Mouse (Mus musculus) limb, embryonic 11.5 days (tissue): ENCODE data around the gene Tmem135. TPM values are rescaled to one million over a fixed set of nuclear protein-coding genes. Genes with fewer than 3 reads are reported as not detected.

Source experiments
- ATAC-seq: fragments of 200-750 bp; cut with Nextera tagmentation; 2 replicates; pipeline ENCODE4 v1.8.0; 2017; ENCODE audit warnings: low read depth; ENCODE audit not compliant: insufficient number of reproducible peaks, low FRiP score, low TSS enrichment
- DNase-seq: peaks from one replicate; pipeline ENCODE4 v3.0.0-alpha.2; 2015; ENCODE audit warnings: low spot score
- H3K27ac ChIP-seq: fragments of 300-500 bp; sonication (generic); replicated peaks from 2 replicates; pipeline ENCODE4 v1.5.1; 2014; ENCODE audit warnings: low read depth, mild to moderate bottlenecking, low read length
- H3K27me3 ChIP-seq: fragments of 300-500 bp; sonication (generic); 2 replicates; pipeline ENCODE4 v1.6.1; 2014; ENCODE audit warnings: mild to moderate bottlenecking, low read length, mixed read lengths; ENCODE audit not compliant: control insufficient read depth, insufficient read depth
- H3K36me3 ChIP-seq: fragments of 300-500 bp; sonication (generic); 2 replicates; pipeline ENCODE4 v1.6.1; 2014; ENCODE audit warnings: mild to moderate bottlenecking, low read length, moderate library complexity, mixed read lengths; ENCODE audit not compliant: control insufficient read depth, insufficient read depth
- H3K4me1 ChIP-seq: fragments of 300-500 bp; sonication (generic); 2 replicates; pipeline ENCODE4 v1.6.1; 2014; ENCODE audit warnings: low read length, mixed read lengths; ENCODE audit not compliant: control insufficient read depth, insufficient read depth
- H3K4me2 ChIP-seq: fragments of 300-500 bp; sonication (generic); 2 replicates; pipeline ENCODE4 v1.6.1; 2014; ENCODE audit warnings: low read depth, mild to moderate bottlenecking, moderate library complexity; ENCODE audit not compliant: severe bottlenecking
- H3K4me3 ChIP-seq: fragments of 300-500 bp; sonication (generic); 2 replicates; pipeline ENCODE4 v1.5.1; 2014; ENCODE audit warnings: low read depth, low read length
- H3K9ac ChIP-seq: fragments of 300-500 bp; sonication (generic); 2 replicates; pipeline ENCODE4 v1.6.1; 2014; ENCODE audit warnings: mild to moderate bottlenecking, low read length
- H3K9me3 ChIP-seq: fragments of 300-500 bp; sonication (generic); 2 replicates; pipeline ENCODE4 v1.6.1; 2016; ENCODE audit warnings: low read length; ENCODE audit not compliant: control insufficient read depth
- WGBS: fragments of 180-500 bp; shearing (Covaris S2); extraction: QIAGEN DNeasy Blood & Tissue Kit; methylation state at CpG from one replicate; pipeline ENCODE4 v1.1.7; 2014; 5-methylcytosine and 5-hydroxymethylcytosine counted together
- polyA plus RNA-seq: library from polyadenylated mRNA; unstranded; fragments of >200 nt; fragmentation: Nextera tagmentation; extraction: Ambion mirVana; gene quantifications from 2 replicates; pipeline ENCODE4 v1.2.1, GENCODE M21; 2014

Gene Tmem135
- polyA plus RNA-seq, 1 experiment from 2014 or later, result 18.3 TPM

DNA sequence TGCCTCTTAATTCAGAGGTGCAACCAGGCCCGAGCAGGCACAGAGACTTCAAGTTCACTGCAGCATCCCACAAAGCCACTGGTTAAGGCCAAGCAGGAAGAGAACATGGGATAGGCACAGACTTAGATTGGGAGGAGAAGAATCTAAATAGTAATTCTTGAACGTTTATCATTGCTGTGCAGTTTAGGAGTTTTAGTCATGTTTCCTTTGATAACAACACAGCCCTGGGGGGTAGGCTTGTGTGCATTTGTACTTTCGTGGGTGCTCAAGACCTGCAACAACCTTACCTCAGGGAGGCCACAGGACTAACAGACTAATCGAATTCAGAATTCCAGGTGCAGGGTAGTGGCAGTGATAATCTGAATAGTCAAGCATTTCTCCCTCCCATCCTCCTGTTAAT, 238.5 kb downstream of the Tmem135 start:
- DNase-seq (no peak), ATAC-seq (no peak)
- 83% methylated on average over 4 of the region's 4 CpGs for WGBS
- Histone ChIP-seq H3K36me3 (no peaks in the 10 kb centered on the region), H3K27ac (no peak overlapping the region), H3K9me3 (no peaks in the 10 kb centered on the region), H3K4me3 (no peak overlapping the region), H3K9ac (no peak overlapping the region), H3K4me1 (no peaks in the 10 kb centered on the region), H3K4me2 (no peak overlapping the region), H3K27me3 (no peaks in the 10 kb centered on the region)

DNA sequence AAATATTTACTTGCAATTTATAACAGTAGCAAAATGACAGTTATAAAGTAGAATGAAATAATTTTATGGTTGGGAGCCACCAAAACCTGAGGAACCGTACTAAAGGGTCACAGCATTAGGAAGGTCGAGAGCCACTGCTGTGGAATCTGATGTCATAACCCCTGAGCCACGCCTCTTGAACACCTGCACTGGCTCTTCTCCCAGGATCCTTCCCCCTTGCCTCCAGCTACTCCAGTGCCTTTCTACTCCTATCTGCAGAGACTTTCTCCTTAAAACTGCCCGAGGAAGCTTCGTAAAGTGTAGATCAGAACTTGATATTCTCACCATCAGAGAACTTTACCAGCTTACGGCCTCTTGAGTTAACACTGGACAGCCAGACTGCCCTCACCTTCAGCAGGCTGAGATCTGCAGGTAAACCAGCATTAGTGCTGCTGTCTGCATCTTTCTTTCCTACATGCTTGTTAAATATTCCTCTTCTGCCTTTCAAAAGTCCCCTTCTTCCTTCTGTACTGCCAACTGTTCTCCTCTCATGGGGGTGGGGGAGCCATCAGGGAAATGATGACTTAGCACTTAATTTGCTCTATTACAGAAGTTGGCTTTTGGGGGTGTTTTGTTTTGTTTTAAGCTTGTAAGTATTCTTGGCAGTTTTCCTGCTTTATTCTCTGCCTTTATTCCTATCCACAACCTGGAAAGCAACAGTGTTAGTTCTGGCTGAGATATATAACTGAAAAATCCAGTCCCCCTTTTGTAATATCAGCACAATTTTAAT, 242.2 kb downstream of the Tmem135 start:
- Histone ChIP-seq H3K27ac (no peak overlapping the region), H3K9ac (no peak overlapping the region), H3K4me1 (no peaks in the 10 kb centered on the region), H3K4me3 (no peak overlapping the region), H3K9me3 (no peaks in the 10 kb centered on the region), H3K4me2 (no peak overlapping the region), H3K27me3 (no peaks in the 10 kb centered on the region), H3K36me3 (no peaks in the 10 kb centered on the region)
- ATAC-seq (no peak), DNase-seq (no peak)
- WGBS, result 80% methylated on average over 6 of the region's 6 CpGs

DNA sequence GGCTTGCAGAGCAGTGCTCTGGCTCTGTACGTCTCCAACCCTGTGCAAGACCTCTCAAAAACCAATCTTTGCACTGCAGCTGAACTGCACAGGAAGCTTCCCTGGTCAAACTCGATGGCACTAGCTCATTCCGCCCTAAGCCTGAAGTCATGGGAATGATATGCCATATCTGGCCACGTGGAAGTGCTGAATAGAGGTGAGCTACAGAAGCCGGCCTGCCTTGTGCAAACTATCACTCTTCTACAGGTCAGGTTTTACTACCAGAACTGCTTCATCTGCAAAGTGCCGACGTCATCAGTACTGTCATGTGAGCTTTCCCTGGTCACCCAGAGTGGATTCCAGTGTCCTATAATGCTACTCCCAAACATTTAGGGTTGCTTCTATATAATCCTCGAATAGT, 246.7 kb downstream of the Tmem135 start:
- 85% methylated on average over 8 of the region's 8 CpGs for WGBS
- peak; percentile 57; the same call in 1 of the 2 replicates for ATAC-seq

DNA sequence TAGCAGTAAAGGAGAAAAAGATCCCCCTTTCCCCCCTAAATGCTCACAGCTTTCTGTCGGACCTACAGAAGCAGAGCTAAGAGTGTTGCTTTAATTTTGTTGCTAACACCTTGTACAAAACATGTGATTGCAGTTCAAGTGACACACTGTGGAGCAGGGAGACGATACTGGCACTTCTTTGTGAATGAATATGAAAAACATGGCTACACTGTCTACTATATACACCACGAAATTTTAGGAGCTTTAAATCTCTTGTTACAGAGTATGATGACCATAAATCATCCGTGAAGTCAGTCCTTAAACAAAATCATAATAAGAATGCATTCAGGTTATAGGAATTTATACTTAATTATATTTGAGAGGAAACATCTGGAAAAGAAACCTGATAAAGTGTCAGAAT, 247.4 kb downstream of the Tmem135 start:
- Histone ChIP-seq H3K4me3 (no peak overlapping the region), H3K27ac (no peak overlapping the region)
- WGBS, result 79% methylated on average over 4 of the region's 4 CpGs

More for the DNA sequence above, 246.7 kb downstream of the Tmem135 start:
- H3K27me3 ChIP-seq, result no peaks in the 10 kb centered on the region
- no peaks in the 10 kb centered on the region for H3K36me3 ChIP-seq
- no peaks in the 10 kb centered on the region for H3K9me3 ChIP-seq
- no peak overlapping the region for H3K27ac ChIP-seq
- no peak overlapping the region for H3K4me2 ChIP-seq
- no peak for DNase-seq
- H3K4me1 ChIP-seq, result no peaks in the 10 kb centered on the region
- H3K9ac ChIP-seq, result no peak overlapping the region
- no peak overlapping the region for H3K4me3 ChIP-seq

DNA sequence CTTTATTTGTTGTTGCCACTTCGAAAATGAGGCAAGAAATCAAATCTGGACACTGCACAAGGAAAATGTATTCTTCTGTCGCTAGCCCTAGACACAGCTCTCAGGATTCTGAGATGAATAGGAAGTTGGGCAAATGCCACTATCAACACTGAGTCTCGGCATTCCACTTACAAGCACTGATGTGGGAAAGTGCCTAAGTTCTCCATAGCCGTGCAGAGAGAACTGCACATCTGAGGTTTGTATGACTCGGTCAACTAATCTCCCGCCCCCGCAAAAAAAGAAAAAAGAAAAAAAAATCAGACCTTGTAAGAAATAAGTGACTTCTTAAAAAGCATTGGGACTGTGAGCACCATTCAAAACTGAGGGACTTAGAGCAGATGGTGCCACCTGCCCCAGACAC, 248.3 kb downstream of the Tmem135 start:
- no peak overlapping the region for H3K27ac ChIP-seq
- DNase-seq, result no peak
- H3K36me3 ChIP-seq, result no peaks in the 10 kb centered on the region; the same call in 1 of the 2 replicates
- no peak for ATAC-seq
- H3K4me1 ChIP-seq, result no peaks in the 10 kb centered on the region
- 89% methylated on average over 7 of the region's 7 CpGs for WGBS
- no peaks in the 10 kb centered on the region for H3K9me3 ChIP-seq
- H3K27me3 ChIP-seq, result no peaks in the 10 kb centered on the region
- H3K9ac ChIP-seq, result no peak overlapping the region
- no peak overlapping the region for H3K4me3 ChIP-seq
- H3K4me2 ChIP-seq, result no peak overlapping the region

More for the DNA sequence above, 247.4 kb downstream of the Tmem135 start:
- Histone ChIP-seq H3K9ac (no peak overlapping the region), H3K4me1 (no peaks in the 10 kb centered on the region), H3K4me2 (no peak overlapping the region), H3K27me3 (no peaks in the 10 kb centered on the region), H3K9me3 (no peaks in the 10 kb centered on the region), H3K36me3 (no peaks in the 10 kb centered on the region)
- ATAC-seq (peak; percentile 47; the same call in 1 of the 2 replicates), DNase-seq (no peak)

DNA sequence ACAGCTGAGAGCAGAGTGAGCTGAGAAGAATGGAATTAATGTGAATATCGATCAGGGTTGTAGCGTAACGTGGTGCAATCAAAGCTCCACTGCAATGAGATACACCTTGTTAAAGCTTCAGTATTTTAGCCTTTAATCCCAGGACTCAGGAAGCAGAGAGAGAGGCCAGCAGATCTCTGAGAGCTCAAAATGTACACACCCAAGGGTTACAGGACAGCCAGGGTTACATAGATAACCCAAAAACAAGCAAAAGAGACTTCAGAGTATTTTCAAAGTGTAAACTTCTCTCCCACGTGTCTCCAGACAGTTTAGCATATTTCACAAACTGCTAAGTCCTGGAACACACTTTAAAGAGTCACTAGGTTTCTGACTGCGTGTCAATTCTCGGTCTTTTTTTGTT, 248.8 kb downstream of the Tmem135 start:
- Histone ChIP-seq H3K9me3 (no peaks in the 10 kb centered on the region), H3K4me3 (no peak overlapping the region), H3K9ac (no peak overlapping the region), H3K36me3 (no peaks in the 10 kb centered on the region; the same call in 1 of the 2 replicates), H3K27ac (no peak overlapping the region), H3K4me2 (no peak overlapping the region), H3K27me3 (no peaks in the 10 kb centered on the region), H3K4me1 (no peaks in the 10 kb centered on the region)
- no peak for DNase-seq
- no peak for ATAC-seq
- 90% methylated on average over 6 of the region's 6 CpGs for WGBS

DNA sequence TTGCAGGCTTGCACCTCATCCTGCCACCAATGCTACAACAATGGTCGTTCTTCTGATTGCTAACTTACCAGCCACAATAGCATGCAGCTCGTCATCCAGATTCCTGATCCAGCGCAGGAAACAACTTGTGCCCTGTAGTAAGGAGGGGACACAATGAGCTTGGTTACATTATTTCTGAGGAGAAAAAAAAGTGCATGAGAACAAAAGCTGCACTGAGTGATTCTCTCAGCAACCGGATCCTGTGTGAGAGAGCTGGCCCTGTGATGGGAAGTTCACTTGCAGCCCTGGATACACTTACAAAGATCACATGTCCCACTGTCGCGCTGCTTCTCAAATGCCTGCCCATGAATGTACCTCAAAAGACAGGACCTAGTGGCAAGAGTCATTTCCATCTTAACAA, 252.7 kb downstream of the Tmem135 start:
- Histone ChIP-seq H3K36me3 (peaks cover 2% of the 10 kb centered on the region; the same call in 1 of the 2 replicates), H3K27ac (no peak overlapping the region), H3K27me3 (no peaks in the 10 kb centered on the region), H3K4me2 (no peak overlapping the region), H3K4me1 (no peaks in the 10 kb centered on the region), H3K9me3 (no peaks in the 10 kb centered on the region), H3K9ac (no peak overlapping the region), H3K4me3 (no peak overlapping the region)
- 84% methylated on average over 6 of the region's 6 CpGs for WGBS
- no peak for DNase-seq
- no peak for ATAC-seq

DNA sequence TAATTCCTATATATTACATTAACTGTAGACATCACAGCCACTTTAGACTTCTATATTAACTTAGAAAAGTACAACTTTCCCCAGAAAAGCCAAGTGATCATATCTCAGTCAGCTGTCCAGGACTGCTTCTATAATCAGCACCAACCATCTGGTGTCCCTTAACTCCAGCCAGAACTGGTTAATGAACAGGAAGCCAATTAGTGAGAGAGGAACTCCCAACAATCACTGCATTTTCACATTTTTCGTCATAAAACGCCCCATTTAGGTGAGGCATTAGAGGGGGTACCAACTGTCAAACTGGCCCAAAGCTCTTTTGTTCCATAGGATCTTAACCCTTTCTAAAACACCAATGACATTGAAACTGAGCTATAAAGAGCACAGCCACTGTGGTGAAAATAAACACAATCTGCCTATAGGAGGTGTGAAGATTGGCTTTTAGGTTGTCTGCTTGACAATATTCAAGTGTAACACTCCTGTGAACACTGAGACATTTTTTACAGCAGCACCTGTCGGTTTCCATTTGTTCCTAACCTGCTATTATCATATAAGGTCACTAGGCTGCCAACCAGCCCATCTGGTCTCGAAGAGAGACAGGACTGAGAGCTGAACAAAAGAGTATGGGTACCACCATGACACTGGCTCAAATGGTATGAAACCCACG, 263.3 kb downstream of the Tmem135 start:
- Histone ChIP-seq H3K4me3 (no peak overlapping the region), H3K4me2 (no peak overlapping the region), H3K27me3 (no peaks in the 10 kb centered on the region), H3K9me3 (no peaks in the 10 kb centered on the region), H3K36me3 (no peaks in the 10 kb centered on the region), H3K9ac (no peak overlapping the region), H3K4me1 (no peaks in the 10 kb centered on the region), H3K27ac (no peak overlapping the region)
- ATAC-seq, result no peak
- no peak for DNase-seq
- WGBS, result 54% methylated on average over 5 of the region's 5 CpGs
